Mouse (Mus musculus): Measurements from ENCODE around the gene Cracr2b. TPM values are rescaled to one million over a fixed set of nuclear protein-coding genes. Genes with fewer than 3 reads are reported as not detected.

The Cracr2b gene
- polyA plus RNA-seq, 1 experiment from 2014 or later: 4.3 TPM

- peak overlapping the region; percentile 64; the same call in 1 of the 2 replicates for H3K4me3 ChIP-seq (replicated peaks)
- peak overlapping the region; percentile 91 for H3K4me2 ChIP-seq
- H3K4me1 ChIP-seq: peaks cover 44% of the 10 kb centered on the region
- WGBS: 25% methylated on average over 7 of the region's 7 CpGs
- ATAC-seq (ENCODE audit: low FRiP score): no peak
- H3K27ac ChIP-seq: peak overlapping the region; percentile 54
- peaks cover 10% of the 10 kb centered on the region for H3K36me3 ChIP-seq (replicated peaks)
- no peaks in the 10 kb centered on the region for H3K9me3 ChIP-seq
- peaks cover 42% of the 10 kb centered on the region for H3K27me3 ChIP-seq
- peak overlapping the region; percentile 78; the same call in 1 of the 2 replicates for H3K9ac ChIP-seq
These were observed 16.1 kb downstream of the Cracr2b start for GRCm38 (mm10) chr7:141476981-141477370.

- peaks cover 49% of the 10 kb centered on the region for H3K27me3 ChIP-seq
- no peak overlapping the region for H3K9ac ChIP-seq
- peaks cover 2% of the 10 kb centered on the region for H3K36me3 ChIP-seq (replicated peaks)
- H3K4me3 ChIP-seq (replicated peaks): no peak overlapping the region
- no peak overlapping the region for H3K27ac ChIP-seq
- ATAC-seq (ENCODE audit: low FRiP score): no peak
- WGBS: 76% methylated on average over 4 of the region's 4 CpGs
- peaks cover 51% of the 10 kb centered on the region for H3K4me1 ChIP-seq
- no peaks in the 10 kb centered on the region for H3K9me3 ChIP-seq
- H3K4me2 ChIP-seq: no peak overlapping the region
These were observed 16.8 kb downstream of the Cracr2b start for GRCm38 (mm10) chr7:141477578-141478269.

- Histone ChIP-seq H3K36me3 (replicated peaks) (no peaks in the 10 kb centered on the region), H3K27me3 (peaks cover 55% of the 10 kb centered on the region), H3K27ac (no peak overlapping the region), H3K9ac (no peak overlapping the region), H3K4me3 (replicated peaks) (no peak overlapping the region), H3K4me2 (no peak overlapping the region), H3K9me3 (no peaks in the 10 kb centered on the region), H3K4me1 (peaks cover 55% of the 10 kb centered on the region)
- no peak for ATAC-seq (ENCODE audit: low FRiP score)
- WGBS: 80% methylated on average over 5 of the region's 5 CpGs
These were observed 17.4 kb downstream of the Cracr2b start for GRCm38 (mm10) chr7:141478270-141478748.

- H3K4me2 ChIP-seq: peak overlapping the region; percentile 92
- peaks cover 56% of the 10 kb centered on the region for H3K27me3 ChIP-seq
- no peaks in the 10 kb centered on the region for H3K36me3 ChIP-seq (replicated peaks)
- 9% methylated on average over 10 of the region's 10 CpGs for WGBS
- no peak overlapping the region for H3K27ac ChIP-seq
- H3K9ac ChIP-seq: peak overlapping the region; percentile 61
- no peaks in the 10 kb centered on the region for H3K9me3 ChIP-seq
- H3K4me1 ChIP-seq: peaks cover 37% of the 10 kb centered on the region
- ATAC-seq (ENCODE audit: low FRiP score): peak; percentile 49
- H3K4me3 ChIP-seq (replicated peaks): peak overlapping the region; percentile 50
These were observed 20.1 kb downstream of the Cracr2b start for GRCm38 (mm10) chr7:141480842-141481497.

GRCm38 (mm10) chr7:141481498-141482401, 20.9 kb downstream of the Cracr2b start:
- ATAC-seq (ENCODE audit: low FRiP score): peak; percentile 77

GRCm38 (mm10) chr7:141482531-141483024, 21.7 kb downstream of the Cracr2b start:
- Histone ChIP-seq H3K27me3 (peaks cover 40% of the 10 kb centered on the region), H3K9ac (peak overlapping the region; percentile 61), H3K27ac (no peak overlapping the region), H3K9me3 (no peaks in the 10 kb centered on the region), H3K4me1 (peaks cover 25% of the 10 kb centered on the region), H3K4me3 (replicated peaks) (peak overlapping the region; percentile 50), H3K36me3 (replicated peaks) (no peaks in the 10 kb centered on the region), H3K4me2 (peak overlapping the region; percentile 92)
- 4% methylated on average over 11 of the region's 11 CpGs for WGBS
- ATAC-seq (ENCODE audit: low FRiP score): peak; percentile 7; the same call in 1 of the 2 replicates

More at GRCm38 (mm10) chr7:141481498-141482401, 20.9 kb downstream of the Cracr2b start:
- Histone ChIP-seq H3K4me1 (peaks cover 29% of the 10 kb centered on the region), H3K36me3 (replicated peaks) (no peaks in the 10 kb centered on the region), H3K27me3 (peaks cover 48% of the 10 kb centered on the region), H3K4me2 (peak overlapping the region; percentile 92), H3K9ac (peak overlapping the region; percentile 61), H3K27ac (no peak overlapping the region), H3K4me3 (replicated peaks) (peak overlapping the region; percentile 50), H3K9me3 (no peaks in the 10 kb centered on the region)
- WGBS: 1% methylated on average over 81 of the region's 81 CpGs

- H3K4me3 ChIP-seq (replicated peaks): 0 out of 2 replicates have a peak overlapping the region, but pooled peaks have one; percentile 8
- H3K4me2 ChIP-seq: 0 out of 2 replicates have a peak overlapping the region, but pooled peaks have one; percentile 10
- peaks cover 25% of the 10 kb centered on the region for H3K4me1 ChIP-seq
- no peak overlapping the region for H3K9ac ChIP-seq
- WGBS: 73% methylated on average over 6 of the region's 6 CpGs
- H3K36me3 ChIP-seq (replicated peaks): no peaks in the 10 kb centered on the region
- no peak for ATAC-seq (ENCODE audit: low FRiP score)
- no peaks in the 10 kb centered on the region for H3K9me3 ChIP-seq
- no peak overlapping the region for H3K27ac ChIP-seq
- H3K27me3 ChIP-seq: peaks cover 34% of the 10 kb centered on the region
These were observed 22.3 kb downstream of the Cracr2b start for GRCm38 (mm10) chr7:141483114-141483653.

- no peak overlapping the region for H3K27ac ChIP-seq
- H3K4me2 ChIP-seq: no peak overlapping the region
- H3K9me3 ChIP-seq: no peaks in the 10 kb centered on the region
- H3K4me1 ChIP-seq: peaks cover 25% of the 10 kb centered on the region
- H3K36me3 ChIP-seq (replicated peaks): no peaks in the 10 kb centered on the region
- peaks cover 30% of the 10 kb centered on the region for H3K27me3 ChIP-seq
- 81% methylated on average over 5 of the region's 5 CpGs for WGBS
- no peak overlapping the region for H3K9ac ChIP-seq
- ATAC-seq (ENCODE audit: low FRiP score): no peak
- no peak overlapping the region for H3K4me3 ChIP-seq (replicated peaks)
These were observed 23.6 kb downstream of the Cracr2b start for GRCm38 (mm10) chr7:141484186-141485120.

GRCm38 (mm10) chr7:141485186-141485585, 24.3 kb downstream of the Cracr2b start:
- no peak overlapping the region for H3K4me3 ChIP-seq (replicated peaks)
- no peak overlapping the region for H3K9ac ChIP-seq
- no peak for ATAC-seq (ENCODE audit: low FRiP score)
- 70% methylated on average over 2 of the region's 2 CpGs for WGBS
- H3K4me2 ChIP-seq: no peak overlapping the region
- no peaks in the 10 kb centered on the region for H3K36me3 ChIP-seq (replicated peaks)
- H3K27me3 ChIP-seq: peaks cover 28% of the 10 kb centered on the region
- peaks cover 25% of the 10 kb centered on the region for H3K4me1 ChIP-seq
- H3K9me3 ChIP-seq: no peaks in the 10 kb centered on the region
- H3K27ac ChIP-seq: no peak overlapping the region

- WGBS: 87% methylated on average over 2 of the region's 2 CpGs
These were observed 24.7 kb downstream of the Cracr2b start for GRCm38 (mm10) chr7:141485606-141486005.

GRCm38 (mm10) chr7:141486239-141486638, 25.3 kb downstream of the Cracr2b start:
- no peaks in the 10 kb centered on the region for H3K36me3 ChIP-seq (replicated peaks)
- no peak overlapping the region for H3K4me3 ChIP-seq (replicated peaks)
- H3K9ac ChIP-seq: no peak overlapping the region
- WGBS: 86% methylated on average over 1 of the region's 1 CpGs
- no peak for ATAC-seq (ENCODE audit: low FRiP score)
- no peak overlapping the region for H3K27ac ChIP-seq
- peaks cover 20% of the 10 kb centered on the region for H3K4me1 ChIP-seq
- no peak overlapping the region for H3K4me2 ChIP-seq
- no peaks in the 10 kb centered on the region for H3K9me3 ChIP-seq
- H3K27me3 ChIP-seq: peaks cover 24% of the 10 kb centered on the region

More at GRCm38 (mm10) chr7:141485606-141486005, 24.7 kb downstream of the Cracr2b start:
- peaks cover 25% of the 10 kb centered on the region for H3K4me1 ChIP-seq
- H3K9me3 ChIP-seq: no peaks in the 10 kb centered on the region
- no peak overlapping the region for H3K27ac ChIP-seq
- H3K4me2 ChIP-seq: no peak overlapping the region
- no peak overlapping the region for H3K9ac ChIP-seq
- no peak for ATAC-seq (ENCODE audit: low FRiP score)
- H3K36me3 ChIP-seq (replicated peaks): no peaks in the 10 kb centered on the region
- peaks cover 25% of the 10 kb centered on the region for H3K27me3 ChIP-seq
- no peak overlapping the region for H3K4me3 ChIP-seq (replicated peaks)

Measured in forebrain, embryonic 12.5 days (tissue).